Mouse (Mus musculus) heart, adult 2 months (tissue): Measurements from ENCODE around the gene Postn.

Source experiments
- CTCF ChIP-seq: fragments of 200-600 bp; IDR thresholded peaks from 2 replicates; pipeline ENCODE4 v1.8.1; 2022; ENCODE audit warnings: antibody characterized with exemption, mild to moderate bottlenecking, moderate library complexity
- EP300 ChIP-seq: fragments of 200-500 bp; IDR thresholded peaks from 2 replicates; pipeline ENCODE4 v1.6.1; 2011; ENCODE audit warnings: low read depth, low read length, control low read depth; ENCODE audit not compliant: insufficient read depth

DNA sequence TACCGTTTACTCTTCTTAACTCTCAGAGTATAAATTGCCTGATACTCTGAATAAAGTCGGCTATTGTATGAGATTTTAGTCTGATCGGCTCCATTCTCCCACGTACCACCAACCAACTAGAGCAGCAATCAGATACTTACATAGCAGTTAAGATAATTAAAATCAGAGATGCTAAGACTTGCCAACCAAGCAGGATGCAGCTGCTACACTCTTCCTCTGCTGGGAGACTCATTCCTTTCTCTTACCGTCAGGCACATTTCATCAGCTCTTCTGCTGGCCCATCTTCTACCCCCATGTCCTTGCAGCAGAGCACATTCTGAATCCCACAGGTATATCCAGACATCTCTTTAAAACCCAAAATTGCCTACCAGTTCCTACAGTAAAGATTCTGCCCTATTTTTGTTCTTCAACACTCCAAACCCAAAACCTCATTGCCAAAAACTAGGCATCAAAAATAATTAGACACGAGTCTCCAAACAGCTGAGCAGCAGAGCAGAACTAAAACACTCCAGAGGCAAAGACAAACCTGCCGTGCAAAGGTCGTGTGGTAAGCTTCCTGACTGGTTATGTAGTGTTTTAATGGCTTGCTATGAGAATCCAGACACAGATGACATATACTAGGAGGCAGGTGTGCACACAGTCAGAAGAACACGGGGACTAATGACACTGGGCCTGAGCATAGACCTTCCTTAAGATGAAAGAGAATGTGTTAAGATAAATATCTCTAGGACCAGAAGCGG, 59.5 kb downstream of the Postn start:
- TF ChIP-seq CTCF: no peak
- no peak for TF ChIP-seq EP300
